Mouse (Mus musculus): Measurements from ENCODE around the gene Siglecg. TPM values are rescaled to one million over a fixed set of nuclear protein-coding genes. Genes with fewer than 3 reads are reported as not detected.

The Siglecg gene
- polyA plus RNA-seq, 1 experiment from 2014 or later = 0.76 TPM

GRCm38 (mm10) chr7:43464864-43465343 is 56.9 kb downstream of the Siglecg start:
- peak overlapping the region; percentile 94 for H3K4me2 ChIP-seq
- H3K27me3 ChIP-seq = peaks cover 15% of the 10 kb centered on the region
- peak overlapping the region; percentile 46; the same call in 1 of the 2 replicates for H3K9ac ChIP-seq
- no peak overlapping the region for H3K27ac ChIP-seq (replicated peaks)
- H3K36me3 ChIP-seq (replicated peaks) = no peaks in the 10 kb centered on the region
- no peaks in the 10 kb centered on the region for H3K9me3 ChIP-seq (replicated peaks)
- no peak for ATAC-seq (ENCODE audit: insufficient read depth)
- peak overlapping the region; percentile 60 for H3K4me3 ChIP-seq (replicated peaks)
- WGBS (ENCODE audit: insufficient replicate concordance) = 6% methylated on average over 35 of the region's 35 CpGs
- H3K4me1 ChIP-seq (replicated peaks) = peaks cover 24% of the 10 kb centered on the region

GRCm38 (mm10) chr7:43465344-43466098 is 57.5 kb downstream of the Siglecg start:
- peaks cover 24% of the 10 kb centered on the region for H3K4me1 ChIP-seq (replicated peaks)
- H3K36me3 ChIP-seq (replicated peaks) = no peaks in the 10 kb centered on the region
- H3K27ac ChIP-seq (replicated peaks) = peak overlapping the region; percentile 53
- peak overlapping the region; percentile 60 for H3K4me3 ChIP-seq (replicated peaks)
- no peaks in the 10 kb centered on the region for H3K9me3 ChIP-seq (replicated peaks)
- ATAC-seq (ENCODE audit: insufficient read depth) = peak; percentile 86
- WGBS (ENCODE audit: insufficient replicate concordance) = under 1% methylated on average over 33 of the region's 33 CpGs
- H3K27me3 ChIP-seq = peaks cover 15% of the 10 kb centered on the region
- peak overlapping the region; percentile 94 for H3K4me2 ChIP-seq
- H3K9ac ChIP-seq = peak overlapping the region; percentile 46; the same call in 1 of the 2 replicates

DNA sequence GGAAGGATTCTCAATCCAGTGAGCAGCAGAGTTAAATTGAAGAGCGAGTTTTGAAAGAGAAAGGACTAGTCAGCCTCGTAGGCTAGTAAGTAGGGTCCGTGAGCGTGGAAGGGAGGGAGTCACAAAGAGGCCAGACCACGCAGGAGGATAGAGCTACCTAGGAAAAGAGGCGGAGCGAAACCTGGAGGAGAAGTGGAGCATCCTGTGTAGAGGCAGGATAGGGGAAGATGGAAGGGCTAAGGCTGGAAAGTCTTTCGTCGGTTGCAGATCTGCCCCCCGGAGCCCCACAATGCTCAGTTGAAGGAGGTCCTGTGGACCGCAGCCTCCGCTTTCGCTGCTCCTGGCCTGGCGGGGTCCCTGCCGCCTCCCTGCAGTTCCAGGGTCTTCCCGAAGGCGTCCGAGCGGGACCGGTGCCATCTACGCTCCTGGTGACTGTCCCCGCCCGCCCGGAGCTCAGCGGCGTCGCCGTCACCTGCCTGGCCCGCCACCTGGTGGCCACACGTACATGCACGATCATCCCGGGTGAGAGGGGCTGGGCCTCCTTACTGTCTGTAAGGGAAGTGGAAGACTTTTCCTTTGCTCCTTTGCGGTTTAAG is 58.2 kb downstream of the Siglecg start:
- ATAC-seq (ENCODE audit: insufficient read depth) = peak; percentile 47
- Histone ChIP-seq H3K27me3 (peaks cover 15% of the 10 kb centered on the region), H3K9me3 (replicated peaks) (no peaks in the 10 kb centered on the region), H3K36me3 (replicated peaks) (no peaks in the 10 kb centered on the region), H3K9ac (peak overlapping the region; percentile 28), H3K27ac (replicated peaks) (peak overlapping the region; percentile 53; the same call in 1 of the 2 replicates), H3K4me3 (replicated peaks) (peak overlapping the region; percentile 60), H3K4me2 (peak overlapping the region; percentile 94), H3K4me1 (replicated peaks) (peaks cover 24% of the 10 kb centered on the region)
- whole genome bisulfite sequencing (ENCODE audit: insufficient replicate concordance) = 1% methylated on average over 33 of the region's 33 CpGs

Small RNAs within 50 kb of the gene (microRNA-seq; reads per million reads assigned to microRNA genes)
- gene Mir7051 = 1.0 reads per million

Other genes with a start within 250 kb of the Siglecg start
- 4.2 and 4.4 TPM in 2 replicates for gene Zfp715, start 94.9 kb upstream of the Siglecg start, polyA plus RNA-seq (2015; fragmentation: Nextera tagmentation; extraction: Ambion mirVana)
- gene Siglecf, start 56.9 kb upstream of the Siglecg start, polyA plus RNA-seq (2015; fragmentation: Nextera tagmentation; extraction: Ambion mirVana) = 1.8 TPM in 2 replicates
- gene Lim2, start 19.5 kb downstream of the Siglecg start, polyA plus RNA-seq (2015; fragmentation: Nextera tagmentation; extraction: Ambion mirVana) = not detected in 2 replicates
- 17.0 and 17.5 TPM in 2 replicates for gene Nkg7, start 28.9 kb downstream of the Siglecg start, polyA plus RNA-seq (2015; fragmentation: Nextera tagmentation; extraction: Ambion mirVana)
- gene Cldnd2, start 32.6 kb downstream of the Siglecg start, polyA plus RNA-seq (2015; fragmentation: Nextera tagmentation; extraction: Ambion mirVana) = not detected in 2 replicates
- gene Etfb, start 35.9 kb downstream of the Siglecg start, polyA plus RNA-seq (2015; fragmentation: Nextera tagmentation; extraction: Ambion mirVana) = 283 and 325 TPM in 2 replicates
- not detected in 2 replicates for gene Gm45233, start 35.9 kb downstream of the Siglecg start, polyA plus RNA-seq (2015; fragmentation: Nextera tagmentation; extraction: Ambion mirVana)
- gene Vsig10l, start 54.9 kb downstream of the Siglecg start, polyA plus RNA-seq (2015; fragmentation: Nextera tagmentation; extraction: Ambion mirVana) = 1.0 and 1.5 TPM in 2 replicates
- gene Iglon5, start 81.9 kb downstream of the Siglecg start, polyA plus RNA-seq (2015; fragmentation: Nextera tagmentation; extraction: Ambion mirVana) = not detected in 2 replicates
- gene 4931406B18Rik, start 97.7 kb downstream of the Siglecg start, polyA plus RNA-seq (2015; fragmentation: Nextera tagmentation; extraction: Ambion mirVana) = not detected in 2 replicates
- gene Cd33, start 136.2 kb downstream of the Siglecg start, polyA plus RNA-seq (2015; fragmentation: Nextera tagmentation; extraction: Ambion mirVana) = 3.0 and 3.6 TPM in 2 replicates
- gene Zfp658, start 154.1 kb downstream of the Siglecg start, polyA plus RNA-seq (2015; fragmentation: Nextera tagmentation; extraction: Ambion mirVana) = 0.18 and 0.22 TPM in 2 replicates
- gene Zfp719, start 171.4 kb downstream of the Siglecg start, polyA plus RNA-seq (2015; fragmentation: Nextera tagmentation; extraction: Ambion mirVana) = 2.0 and 2.2 TPM in 2 replicates
- gene Zfp819, start 199.0 kb downstream of the Siglecg start, polyA plus RNA-seq (2015; fragmentation: Nextera tagmentation; extraction: Ambion mirVana) = not detected in 2 replicates
- 0.05 TPM in 1 of 2 replicates, not detected in the other for gene Ceacam18, start 226.5 kb downstream of the Siglecg start, polyA plus RNA-seq (2015; fragmentation: Nextera tagmentation; extraction: Ambion mirVana)

Measured in liver, embryonic 15.5 days (tissue).